In genomic region chr13:116297048-116297811, GRCm38 (mm10) we compare ENCODE assay signal across 8 mouse cellular contexts. TPM values are rescaled to one million over a fixed set of nuclear protein-coding genes. Genes with fewer than 3 reads are reported as not detected.
DNase-seq lines count a peak whose midpoint lies in the region; ATAC-seq and TF ChIP-seq lines count a peak whose summit lies in the region.

No protein-coding gene starts in this region.

- H3K27ac ChIP-seq in kidney, embryonic 15.5 days = no peak overlapping the region
- H3K27ac ChIP-seq in kidney, adult 2 months (ENCODE audit: insufficient read depth, low read depth, low read length) = no peak overlapping the region
- no peak overlapping the region for H3K27ac ChIP-seq in embryonic facial prominence, embryonic 11.5 days (replicated peaks; ENCODE audit: low read depth, low read length)
- no peak overlapping the region for H3K27ac ChIP-seq in intestine, embryonic 15.5 days
- H3K27ac ChIP-seq in neural tube, embryonic 12.5 days = no peak overlapping the region

- WGBS in kidney, embryonic 15.5 days = 2% methylated on average over 33 of the region's 33 CpGs
- WGBS in kidney, adult 2 months = 3% methylated on average over 33 of the region's 33 CpGs
- WGBS in embryonic facial prominence, embryonic 11.5 days = under 1% methylated on average over 33 of the region's 33 CpGs
- 3% methylated on average over 33 of the region's 33 CpGs for WGBS in intestine, embryonic 15.5 days
- WGBS in neural tube, embryonic 12.5 days = under 1% methylated on average over 33 of the region's 33 CpGs

- H3K27me3 ChIP-seq in kidney, embryonic 15.5 days = peaks cover 97% of the 10 kb centered on the region
- H3K27me3 ChIP-seq in kidney, adult 2 months (replicated peaks; ENCODE audit: control insufficient read depth, insufficient read depth, low read length) = peaks cover 2% of the 10 kb centered on the region
- H3K27me3 ChIP-seq in embryonic facial prominence, embryonic 11.5 days (ENCODE audit: control insufficient read depth, insufficient read depth, low read length) = peaks cover 35% of the 10 kb centered on the region
- H3K27me3 ChIP-seq in intestine, embryonic 15.5 days (replicated peaks) = peaks cover 62% of the 10 kb centered on the region
- peaks cover 86% of the 10 kb centered on the region for H3K27me3 ChIP-seq in neural tube, embryonic 12.5 days (replicated peaks)

- TF ChIP-seq POLR2A in kidney, adult 2 months (IDR thresholded peaks at IDR 0.05; ENCODE audit: low read depth, low read length) = no peak

- H3K9me3 ChIP-seq in kidney, embryonic 15.5 days (replicated peaks) = no peaks in the 10 kb centered on the region
- H3K9me3 ChIP-seq in embryonic facial prominence, embryonic 11.5 days (replicated peaks; ENCODE audit: control insufficient read depth, low read length) = no peaks in the 10 kb centered on the region
- H3K9me3 ChIP-seq in intestine, embryonic 15.5 days = no peaks in the 10 kb centered on the region
- H3K9me3 ChIP-seq in neural tube, embryonic 12.5 days = no peaks in the 10 kb centered on the region

- peak overlapping the region; percentile 23 for H3K4me2 ChIP-seq in kidney, embryonic 15.5 days
- H3K4me2 ChIP-seq in embryonic facial prominence, embryonic 11.5 days (ENCODE audit: low read depth, low read length) = peak overlapping the region; percentile 33
- peak overlapping the region; percentile 42 for H3K4me2 ChIP-seq in intestine, embryonic 15.5 days (replicated peaks)
- H3K4me2 ChIP-seq in neural tube, embryonic 12.5 days (replicated peaks) = peak overlapping the region; percentile 14

- H3K9ac ChIP-seq in kidney, embryonic 15.5 days = no peak overlapping the region
- no peak overlapping the region for H3K9ac ChIP-seq in embryonic facial prominence, embryonic 11.5 days (replicated peaks; ENCODE audit: low read length)
- H3K9ac ChIP-seq in intestine, embryonic 15.5 days = no peak overlapping the region
- no peak overlapping the region for H3K9ac ChIP-seq in neural tube, embryonic 12.5 days

- no peak for DNase-seq in kidney, adult 2 months
- DNase-seq in embryonic facial prominence, embryonic 11.5 days (ENCODE audit: low spot score) = peak; percentile 57
- DNase-seq in right cerebral cortex, postnatal 4 days = no peak
- DNase-seq in natural killer cell, adult 2 months (ENCODE audit: low spot score in 2 of 2) = no peak
- no peak for DNase-seq in kidney, postnatal 14 days

- no peaks in the 10 kb centered on the region for H3K36me3 ChIP-seq in kidney, embryonic 15.5 days
- H3K36me3 ChIP-seq in kidney, adult 2 months (ENCODE audit: control insufficient read depth, insufficient read depth, low read length) = no peaks in the 10 kb centered on the region
- no peaks in the 10 kb centered on the region for H3K36me3 ChIP-seq in embryonic facial prominence, embryonic 11.5 days (replicated peaks; ENCODE audit: control insufficient read depth, insufficient read depth, low read depth, low read length)
- no peaks in the 10 kb centered on the region for H3K36me3 ChIP-seq in intestine, embryonic 15.5 days
- no peaks in the 10 kb centered on the region for H3K36me3 ChIP-seq in neural tube, embryonic 12.5 days

- ATAC-seq in kidney, embryonic 15.5 days (replicated peaks; ENCODE audit: low FRiP score) = peak; percentile 59; the same call in 1 of the 2 replicates
- 0 out of 2 replicates have a peak, but pooled peaks have one; percentile 40 for ATAC-seq in embryonic facial prominence, embryonic 11.5 days (replicated peaks; ENCODE audit: insufficient number of reproducible peaks, low FRiP score, low TSS enrichment, low read depth)
- peak; percentile 20; the same call in 1 of the 2 replicates for ATAC-seq in intestine, embryonic 15.5 days
- peak; percentile 36; the same call in 1 of the 2 replicates for ATAC-seq in neural tube, embryonic 12.5 days (ENCODE audit: low FRiP score, low read depth)

- H3K4me3 ChIP-seq in kidney, embryonic 15.5 days (replicated peaks) = peak overlapping the region; percentile 6; the same call in 1 of the 2 replicates
- H3K4me3 ChIP-seq in kidney, adult 2 months (ENCODE audit: insufficient read depth, low read depth, low read length) = no peak overlapping the region
- no peak overlapping the region for H3K4me3 ChIP-seq in embryonic facial prominence, embryonic 11.5 days (ENCODE audit: low read depth, low read length)
- no peak overlapping the region for H3K4me3 ChIP-seq in intestine, embryonic 15.5 days (replicated peaks)
- no peak overlapping the region for H3K4me3 ChIP-seq in neural tube, embryonic 12.5 days

- TF ChIP-seq CTCF in kidney, adult 2 months (conservative IDR thresholded peaks at IDR 0.05; ENCODE audit: insufficient read depth, insufficient read length, low read depth, low read length) = no peak

- H3K4me1 ChIP-seq in kidney, embryonic 15.5 days = peaks cover 17% of the 10 kb centered on the region
- H3K4me1 ChIP-seq in kidney, adult 2 months (ENCODE audit: control insufficient read depth, insufficient read depth, low read length) = no peaks in the 10 kb centered on the region
- peaks cover 2% of the 10 kb centered on the region; the same call in 1 of the 2 replicates for H3K4me1 ChIP-seq in embryonic facial prominence, embryonic 11.5 days (ENCODE audit: control insufficient read depth, insufficient read depth, low read length)
- H3K4me1 ChIP-seq in intestine, embryonic 15.5 days (replicated peaks) = 0 out of 2 replicates have a peak, but pooled peaks cover 4% of the 10 kb centered on the region
- H3K4me1 ChIP-seq in neural tube, embryonic 12.5 days = peaks cover 7% of the 10 kb centered on the region; the same call in 1 of the 2 replicates

RNA-seq across cellular contexts. Expression of gene Isl1, which starts 12.3 kb away (rescaled TPM):
- 2.7 and 5.0 TPM in 2 replicates for polyA plus RNA-seq in kidney, embryonic 15.5 days (2015; fragmentation: Nextera tagmentation; extraction: Ambion mirVana)
- 0.24 and 0.74 TPM in 2 replicates for polyA plus RNA-seq in kidney, adult 2 months (2012; rRNA removed)
- 58.0 and 73.1 TPM in 2 replicates for polyA plus RNA-seq in embryonic facial prominence, embryonic 11.5 days (2014; fragmentation: Nextera tagmentation; extraction: Ambion mirVana)
- 9.6 and 11.2 TPM in 2 replicates for polyA plus RNA-seq in intestine, embryonic 15.5 days (2015; fragmentation: Nextera tagmentation; extraction: Ambion mirVana)
- polyA plus RNA-seq in neural tube, embryonic 12.5 days (2016; fragmentation: Nextera tagmentation; extraction: Ambion mirVana) = 134 and 188 TPM in 2 replicates
